Mouse (Mus musculus) brain, embryonic 14.5 days (tissue): ENCODE results near the gene Cox6b1. TPM values are rescaled to one million over a fixed set of nuclear protein-coding genes. Genes with fewer than 3 reads are reported as not detected.

Experiments used
- DNase-seq: peaks from one replicate; pipeline ENCODE4 v3.0.0-alpha.2; 2011; ENCODE audit warnings: low read depth
- CTCF ChIP-seq: fragments of 200-500 bp; IDR thresholded peaks from 2 replicates; pipeline ENCODE4 v1.5.1; 2012; ENCODE audit warnings: inconsistent platforms, mild to moderate bottlenecking, moderate library complexity, borderline replicate concordance; ENCODE audit not compliant: insufficient read depth, insufficient read length; ENCODE audit errors: extremely low read depth
- POLR2A ChIP-seq: fragments of 200-500 bp; IDR thresholded peaks from 2 replicates; pipeline ENCODE4 v1.6.1; 2012; ENCODE audit warnings: mild to moderate bottlenecking, inconsistent platforms, borderline replicate concordance; ENCODE audit not compliant: poor library complexity, insufficient read depth, insufficient read length, severe bottlenecking; ENCODE audit errors: extremely low read depth
- polyA plus RNA-seq: library from polyadenylated mRNA; depleted of rRNA; stranded (reverse); fragments of >200 nt; gene quantifications from 2 replicates; pipeline ENCODE4 v1.2.3, GENCODE M21; 2012; rRNA removed

Cox6b1 gene
- polyA plus RNA-seq, 1 experiment: 823 TPM

DNA sequence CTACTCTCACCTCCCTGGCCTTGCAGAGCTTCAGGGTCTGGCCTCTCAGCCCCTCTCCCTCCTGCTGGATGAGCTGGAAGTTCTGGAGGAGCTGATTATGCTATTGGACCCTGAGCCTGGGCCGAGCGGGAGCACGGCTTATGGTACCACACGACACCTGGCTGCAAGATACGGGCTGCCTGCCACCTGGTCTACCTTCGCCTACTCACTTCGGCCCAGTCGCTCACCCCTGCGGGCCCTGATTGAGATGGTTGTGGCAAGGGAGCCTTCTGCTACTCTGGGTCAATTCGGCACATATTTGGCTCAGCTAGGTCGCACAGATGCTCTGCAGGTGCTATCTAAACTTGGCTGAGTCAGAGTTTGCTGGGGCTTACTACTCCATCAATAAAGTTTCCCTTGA, 58.4 kb downstream of the Cox6b1 start:
- TF ChIP-seq POLR2A (no peak), CTCF (no peak)

More for the DNA sequence above, 58.4 kb downstream of the Cox6b1 start:
- no peak for DNase-seq

Other genes starting within 250 kb of the Cox6b1 start
- 21.7 and 27.8 TPM in 2 replicates for gene Tyrobp, start 212.4 kb downstream of the Cox6b1 start, polyA plus RNA-seq
- 0.90 and 1.4 TPM in 2 replicates for gene Hcst, start 206.3 kb downstream of the Cox6b1 start, polyA plus RNA-seq
- gene Nfkbid, start 204.4 kb downstream of the Cox6b1 start, polyA plus RNA-seq: 2.3 and 3.6 TPM in 2 replicates
- 571 and 616 TPM in 2 replicates for gene Aplp1, start 180.6 kb downstream of the Cox6b1 start, polyA plus RNA-seq
- gene Kirrel2, start 168.5 kb downstream of the Cox6b1 start, polyA plus RNA-seq: 0.85 and 3.3 TPM in 2 replicates
- gene Nphs1, start 167.8 kb downstream of the Cox6b1 start, polyA plus RNA-seq: 1.2 and 3.2 TPM in 2 replicates
- 0.05 and 0.26 TPM in 2 replicates for gene Prodh2, start 132.5 kb downstream of the Cox6b1 start, polyA plus RNA-seq
- 241 and 276 TPM in 2 replicates for gene Arhgap33, start 91.1 kb downstream of the Cox6b1 start, polyA plus RNA-seq
- 8.4 and 8.7 TPM in 2 replicates for gene Hspb6, start 74.0 kb downstream of the Cox6b1 start, polyA plus RNA-seq
- gene Proser3, start 73.9 kb downstream of the Cox6b1 start, polyA plus RNA-seq: 24.1 and 27.9 TPM in 2 replicates
- 45.1 and 53.9 TPM in 2 replicates for gene Lin37, start 66.3 kb downstream of the Cox6b1 start, polyA plus RNA-seq
- gene U2af1l4, start 62.9 kb downstream of the Cox6b1 start, polyA plus RNA-seq: 69.3 and 95.4 TPM in 2 replicates
- 4.9 and 8.7 TPM in 2 replicates for gene Gm49396, start 62.8 kb downstream of the Cox6b1 start, polyA plus RNA-seq
- gene Psenen, start 62.5 kb downstream of the Cox6b1 start, polyA plus RNA-seq: 102 and 154 TPM in 2 replicates
- gene Igflr1, start 60.7 kb downstream of the Cox6b1 start, polyA plus RNA-seq: 6.5 and 8.7 TPM in 2 replicates
- gene Kmt2b, start 37.4 kb downstream of the Cox6b1 start, polyA plus RNA-seq: 69.7 and 72.2 TPM in 2 replicates
- gene Zbtb32, start 27.2 kb downstream of the Cox6b1 start, polyA plus RNA-seq: 0.37 and 0.47 TPM in 2 replicates
- gene Upk1a, start 13.3 kb downstream of the Cox6b1 start, polyA plus RNA-seq: 2.7 and 3.9 TPM in 2 replicates
- not detected in 2 replicates for gene Etv2, start 9.7 kb upstream of the Cox6b1 start, polyA plus RNA-seq
- gene Rbm42, start 24.2 kb upstream of the Cox6b1 start, polyA plus RNA-seq: 91.6 and 103 TPM in 2 replicates
- gene Haus5, start 38.8 kb upstream of the Cox6b1 start, polyA plus RNA-seq: 21.9 and 36.6 TPM in 2 replicates
- not detected in 2 replicates for gene Pmis2, start 45.5 kb upstream of the Cox6b1 start, polyA plus RNA-seq
- 0.32 TPM in 1 of 2 replicates, not detected in the other for gene 2200002J24Rik, start 72.8 kb upstream of the Cox6b1 start, polyA plus RNA-seq
- 1.7 and 2.4 TPM in 2 replicates for gene Atp4a, start 86.1 kb upstream of the Cox6b1 start, polyA plus RNA-seq
- 187 and 251 TPM in 2 replicates for gene Tmem147, start 103.4 kb upstream of the Cox6b1 start, polyA plus RNA-seq
- 0.50 TPM in 1 of 2 replicates, not detected in the other for gene Gapdhs, start 117.5 kb upstream of the Cox6b1 start, polyA plus RNA-seq
- gene Sbsn, start 125.3 kb upstream of the Cox6b1 start, polyA plus RNA-seq: 5.1 and 8.8 TPM in 2 replicates
- 3.5 and 14.2 TPM in 2 replicates for gene Dmkn, start 137.6 kb upstream of the Cox6b1 start, polyA plus RNA-seq
- gene Krtdap, start 161.7 kb upstream of the Cox6b1 start, polyA plus RNA-seq: 5.6 and 30.7 TPM in 2 replicates
- gene Ffar2, start 197.6 kb upstream of the Cox6b1 start, polyA plus RNA-seq: 0.13 and 0.46 TPM in 2 replicates
- not detected in 2 replicates for gene Ffar3, start 230.0 kb upstream of the Cox6b1 start, polyA plus RNA-seq
- gene Ffar1, start 235.4 kb upstream of the Cox6b1 start, polyA plus RNA-seq: not detected in 2 replicates